Mouse (Mus musculus): ENCODE results near the gene Mark4.

Mark4 gene

DNA sequence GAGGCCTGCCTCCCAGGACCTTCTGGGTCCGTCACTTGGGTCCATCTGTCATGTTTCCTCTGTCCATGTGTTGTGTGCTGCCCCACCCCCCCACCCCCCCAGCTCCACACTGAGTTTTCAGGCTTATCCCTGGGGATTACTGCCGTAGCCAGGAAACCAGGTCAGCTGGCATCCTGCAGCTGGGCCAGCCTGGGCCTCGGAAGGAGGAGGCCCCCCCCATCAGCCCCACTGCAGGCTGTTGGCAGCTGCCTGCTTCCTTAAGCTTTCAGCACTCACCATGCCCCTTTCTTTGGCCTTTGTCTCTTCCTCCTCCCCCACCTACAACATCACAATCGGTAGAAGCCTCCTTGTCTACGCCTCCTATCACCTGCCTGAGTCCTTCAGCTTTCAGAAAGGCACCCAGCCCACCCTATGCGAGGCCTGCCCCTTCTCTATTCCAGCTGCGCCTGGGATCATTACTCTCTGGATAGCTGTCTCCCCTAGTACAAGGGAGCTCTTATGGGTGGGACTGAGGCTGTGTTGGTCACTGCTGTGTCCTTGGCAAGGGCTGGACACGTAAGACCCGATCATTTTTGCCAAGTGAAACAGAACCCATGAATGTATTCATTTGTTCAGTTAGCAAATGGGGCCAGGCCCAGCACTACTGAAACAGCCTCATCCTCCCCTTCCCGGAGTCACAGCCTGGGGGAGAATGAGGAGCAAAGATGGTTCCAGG lies 69.8 kb downstream of the Mark4 start:
- DNase-seq, result no peak

DNA sequence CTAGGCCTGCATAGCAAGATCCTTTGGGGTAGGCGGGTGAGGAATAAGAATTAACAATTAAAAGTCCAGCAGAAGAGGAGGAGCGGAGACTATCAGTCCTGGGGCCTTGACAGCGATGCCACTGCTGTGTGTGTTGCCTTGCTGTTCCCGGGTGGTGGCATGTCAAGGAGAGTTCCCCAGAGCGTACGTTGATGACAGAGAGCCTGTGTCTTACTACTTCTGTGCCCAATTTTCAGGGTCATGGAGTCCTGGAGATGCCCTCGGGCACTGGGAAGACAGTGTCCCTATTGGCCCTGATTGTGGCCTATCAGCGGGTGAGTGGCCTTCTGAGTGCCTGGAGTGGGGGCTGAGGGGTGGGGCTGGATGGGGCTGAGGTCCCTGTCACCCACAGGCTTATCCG lies 74.9 kb downstream of the Mark4 start:
- no peak for DNase-seq

DNA sequence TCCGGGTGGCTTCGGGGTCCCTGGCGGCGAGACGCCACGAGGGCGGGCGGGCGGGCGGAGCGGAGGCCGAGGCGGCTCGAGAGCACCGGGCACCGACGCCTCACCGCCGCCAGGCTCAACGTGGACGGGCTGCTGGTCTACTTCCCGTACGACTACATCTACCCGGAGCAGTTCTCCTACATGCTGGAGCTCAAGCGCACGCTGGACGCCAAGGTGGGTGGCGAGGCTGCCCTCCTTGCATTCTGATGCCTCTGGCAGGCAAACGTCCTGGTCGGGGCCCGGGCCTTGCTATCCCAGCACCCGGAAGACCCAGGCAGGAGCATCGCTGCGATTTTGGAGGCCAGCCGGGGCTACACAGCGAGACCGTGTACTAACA lies 76.5 kb downstream of the Mark4 start:
- DNase-seq, result no peak

DNA sequence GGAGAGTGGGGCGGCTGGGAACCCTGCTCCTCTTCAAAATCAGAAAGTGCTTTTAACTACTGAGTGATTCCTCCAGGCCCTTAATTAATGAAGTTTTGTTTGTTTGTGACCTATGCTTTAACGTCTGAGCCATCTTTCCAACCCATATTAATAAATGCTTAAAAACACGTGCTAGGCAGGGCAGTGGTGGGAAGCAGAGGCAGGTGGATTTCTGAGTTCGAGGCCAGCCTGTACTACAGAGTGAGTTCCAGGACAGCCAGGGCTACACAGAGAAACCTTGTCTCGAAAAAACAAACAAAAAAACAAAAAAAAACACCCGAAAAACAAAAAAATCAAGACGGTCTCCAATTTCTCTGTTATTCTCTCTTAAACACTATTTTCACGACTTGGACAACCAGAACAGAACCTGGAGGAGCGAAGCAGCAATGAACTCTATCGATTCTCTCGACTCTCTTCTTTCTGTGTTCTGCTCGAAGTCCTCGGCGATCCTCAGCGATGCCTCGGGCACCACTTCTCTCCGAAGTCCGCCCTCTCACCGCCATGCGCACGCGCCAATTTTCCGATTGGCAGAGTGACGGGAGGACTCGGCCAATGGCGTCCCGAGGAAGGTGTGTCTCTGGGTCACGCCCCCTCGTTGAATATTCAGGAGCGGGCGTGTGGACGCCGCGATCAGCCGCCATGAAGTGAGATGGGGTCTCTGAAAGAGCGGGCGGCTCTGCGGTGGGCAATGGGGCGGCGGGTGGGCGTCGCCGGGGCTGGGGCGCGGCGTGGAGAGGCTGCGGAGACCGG lies 77.0 kb downstream of the Mark4 start, which contains the start of gene Ercc2:
TSS of gene Ercc2 (plus strand) at position 634 of the 789 bp plus-strand sequence.
- peak; percentile 98 to 99 for DNase-seq

DNA sequence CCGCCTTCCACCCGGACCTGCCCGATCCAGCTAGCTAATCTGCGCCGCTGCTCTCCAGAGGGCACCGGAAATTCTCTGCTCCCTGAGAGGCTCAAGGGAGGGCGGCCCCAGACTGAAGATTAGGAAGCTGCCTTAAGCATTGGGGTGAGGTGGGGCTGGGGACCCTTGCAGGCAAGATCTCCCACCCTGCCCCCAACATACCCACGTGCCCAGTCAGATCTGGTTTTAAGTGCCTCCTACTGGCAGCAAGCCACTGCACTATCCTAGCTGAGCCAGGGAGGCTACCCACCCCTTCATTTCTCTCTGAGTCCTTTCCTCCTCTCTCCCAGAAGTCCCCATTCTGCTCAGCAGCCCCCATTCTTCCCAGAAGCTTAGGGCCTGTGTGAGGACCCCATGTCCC lies 80.6 kb downstream of the Mark4 start:
- no peak for DNase-seq

DNA sequence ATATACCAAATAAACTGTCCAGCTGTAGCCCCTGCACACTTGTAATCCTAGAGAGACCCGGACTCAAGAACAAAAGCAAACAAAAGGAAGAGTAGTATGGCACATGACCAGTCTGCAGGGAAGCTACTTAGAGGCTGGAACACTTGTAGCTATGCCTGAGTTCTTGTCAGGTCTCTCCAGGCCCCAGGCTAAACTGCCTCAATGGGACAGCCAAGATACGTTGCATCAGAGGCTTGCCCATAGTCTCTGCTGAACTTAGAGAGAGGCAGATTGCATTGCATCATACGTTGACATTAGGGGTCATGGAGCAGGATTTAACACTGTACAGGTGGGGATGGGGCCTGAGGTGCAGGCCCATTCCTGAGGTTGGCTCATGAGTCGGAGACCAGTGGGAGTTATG lies 82.6 kb downstream of the Mark4 start:
- DNase-seq, result no peak

DNA sequence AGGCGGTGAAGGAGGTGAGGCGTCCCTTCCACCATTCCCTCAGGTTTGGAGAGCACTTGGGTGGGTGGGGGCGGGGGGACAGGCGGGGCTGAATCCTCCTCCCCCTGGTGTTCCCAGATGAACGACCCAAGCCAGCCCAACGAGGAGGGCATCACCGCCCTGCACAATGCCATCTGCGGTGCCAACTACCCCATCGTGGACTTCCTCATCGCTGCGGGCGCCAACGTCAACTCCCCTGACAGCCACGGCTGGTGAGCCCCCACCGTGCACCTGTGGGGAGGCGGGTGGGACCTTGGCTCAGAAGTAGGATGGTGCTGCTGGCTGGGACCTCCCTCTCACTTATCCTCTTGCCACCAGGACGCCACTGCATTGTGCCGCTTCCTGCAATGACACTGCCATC lies 83.3 kb downstream of the Mark4 start:
- DNase-seq, result no peak
